Mouse (Mus musculus) telencephalon, adult 2 months (tissue): Measurements from ENCODE around the gene 4931406P16Rik.

Experiments
- DNase-seq: peaks from one replicate; pipeline ENCODE4 v3.0.0-alpha.2; 2011; ENCODE audit warnings: low read depth, low spot score

The 4931406P16Rik gene

GRCm38 (mm10) chr7:34250738-34251137 lies 62.6 kb downstream of the 4931406P16Rik start, which contains the start of gene Gm6096:
TSS of gene Gm6096 (plus strand) at chr7:34251038.
- no peak for DNase-seq

GRCm38 (mm10) chr7:34246870-34247499 lies 66.4 kb downstream of the 4931406P16Rik start:
- no peak for DNase-seq

- no peak for DNase-seq
These were observed 71.2 kb downstream of the 4931406P16Rik start for GRCm38 (mm10) chr7:34242176-34242575.

GRCm38 (mm10) chr7:34238086-34238485 lies 75.3 kb downstream of the 4931406P16Rik start:
- no peak for DNase-seq

DNA sequence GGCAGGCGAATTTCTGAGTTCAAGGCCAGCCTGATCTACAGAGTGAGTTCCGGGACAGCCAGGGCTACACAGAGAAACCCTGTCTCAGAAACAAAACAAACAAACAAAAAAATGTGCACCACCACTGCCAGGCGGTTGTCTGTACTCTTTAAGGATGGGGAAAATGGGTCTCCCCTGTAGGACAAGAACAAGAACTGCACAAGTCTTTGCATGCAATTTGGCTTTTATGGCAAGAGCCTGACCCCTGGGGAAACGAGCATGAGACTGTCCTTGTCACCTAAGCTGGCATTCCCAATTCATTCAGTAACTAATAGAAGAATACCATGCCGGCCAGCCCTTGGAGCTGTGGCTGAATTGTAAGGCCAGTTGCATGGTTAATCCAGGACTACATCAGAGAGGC lies 77.7 kb downstream of the 4931406P16Rik start:
- DNase-seq, result no peak

GRCm38 (mm10) chr7:34234610-34235561 lies 78.5 kb downstream of the 4931406P16Rik start:
- no peak for DNase-seq

DNA sequence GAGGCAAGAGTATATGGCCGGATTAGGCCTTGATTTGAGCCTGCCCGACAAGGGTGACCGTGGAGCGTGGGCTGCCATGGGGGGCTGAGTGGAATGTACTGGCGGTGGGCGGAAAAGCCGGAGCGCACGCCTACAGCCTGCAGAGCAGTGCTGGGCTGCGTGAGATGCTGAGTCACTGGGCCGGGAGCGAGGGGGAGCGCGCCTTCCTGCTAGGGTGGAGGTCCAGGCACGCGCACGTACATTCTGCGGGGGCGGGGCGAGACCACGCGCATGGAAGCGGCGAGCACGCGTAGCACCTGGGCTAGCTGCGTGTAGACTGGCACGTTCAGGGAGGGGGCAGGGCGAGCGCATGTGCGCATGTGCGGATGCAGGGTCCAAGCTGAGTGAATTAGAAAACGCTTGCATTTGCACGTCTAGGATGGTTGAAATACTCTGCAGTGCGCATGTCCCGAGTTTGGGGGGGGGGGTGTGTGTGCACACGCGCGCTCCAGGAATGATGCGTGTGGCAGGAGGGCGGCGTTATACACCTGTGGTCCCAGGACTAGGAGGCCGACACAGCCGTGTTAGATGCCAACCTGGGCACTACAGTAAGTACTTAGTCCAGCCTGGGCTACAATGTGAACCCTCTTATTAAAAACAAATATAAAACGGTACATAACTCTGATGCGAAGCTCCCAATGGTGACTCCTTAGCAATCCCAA lies 79.3 kb downstream of the 4931406P16Rik start:
- DNase-seq, result peak; percentile 97

DNA sequence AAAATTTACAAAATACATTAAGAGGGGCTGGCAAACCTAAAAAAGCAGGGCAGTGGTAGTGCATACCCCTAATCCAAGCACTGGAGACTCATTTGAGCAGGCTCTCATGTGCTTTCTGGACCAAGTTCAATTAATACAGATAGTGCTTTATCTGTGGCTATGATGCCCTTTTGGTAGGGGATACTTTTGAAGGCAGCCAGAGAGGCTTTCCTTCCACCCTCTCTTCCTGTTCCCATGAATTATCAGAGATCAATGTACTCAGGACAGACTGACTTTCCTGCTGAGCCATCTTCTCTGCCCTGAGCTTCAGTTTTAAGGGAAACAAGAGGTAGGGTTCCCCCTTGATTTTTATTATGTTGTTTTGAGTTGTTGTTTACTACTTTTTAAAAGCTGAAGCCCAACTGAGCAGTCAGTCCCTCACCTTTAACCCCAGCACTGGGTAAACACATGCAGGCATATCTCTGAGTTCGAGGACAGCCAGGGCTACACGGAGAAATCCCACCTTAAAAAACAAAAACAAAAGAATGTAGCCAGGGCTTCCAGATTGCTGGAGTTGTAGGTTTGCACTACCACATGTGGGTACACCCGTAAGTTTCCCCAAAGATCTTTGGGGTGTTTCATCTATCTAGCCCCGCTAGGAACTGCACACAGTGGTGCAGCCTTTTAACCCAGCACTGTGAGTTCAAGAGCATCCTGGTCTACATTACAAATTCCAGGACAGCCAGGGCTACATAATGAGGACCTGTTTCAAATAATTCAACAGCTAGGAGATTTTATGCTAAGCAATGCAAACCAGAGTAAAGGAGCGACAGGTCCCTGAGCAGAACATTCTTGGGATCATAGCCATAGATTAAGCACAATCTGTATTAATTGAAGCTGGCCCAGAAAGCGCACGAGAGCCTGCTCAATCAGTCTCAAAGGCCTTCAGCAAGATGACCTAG lies 80.3 kb downstream of the 4931406P16Rik start:
- DNase-seq, result no peak

- DNase-seq, result peak; percentile 70
These were observed 83.2 kb downstream of the 4931406P16Rik start, which contains the start of gene Gpi1 for GRCm38 (mm10) chr7:34230116-34230515. TSS of gene Gpi1 (minus strand) at chr7:34230336.

- peak; percentile 55 for DNase-seq
These were observed 83.7 kb downstream of the 4931406P16Rik start for GRCm38 (mm10) chr7:34229691-34230111.

DNA sequence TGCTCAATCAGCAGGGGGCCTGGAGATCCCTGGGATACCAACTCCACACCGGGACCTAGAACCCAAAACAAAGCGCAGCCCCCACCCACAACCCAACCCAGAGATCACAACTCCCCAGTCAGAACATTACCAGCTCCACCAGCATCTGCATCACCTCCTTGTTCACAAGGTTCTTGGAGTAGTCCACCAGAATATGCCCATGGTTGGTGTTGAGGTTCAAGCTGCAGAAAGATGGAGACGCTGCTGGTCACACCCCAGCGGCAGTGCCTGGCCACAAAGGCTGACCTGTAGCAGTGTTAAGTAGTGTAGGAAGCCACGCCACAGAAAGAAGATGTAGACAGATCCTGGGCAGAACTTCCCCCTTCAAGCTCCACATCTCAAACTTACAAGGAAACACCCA lies 84.2 kb downstream of the 4931406P16Rik start:
- DNase-seq, result no peak

- no peak for DNase-seq
These were observed 84.7 kb downstream of the 4931406P16Rik start for GRCm38 (mm10) chr7:34228641-34229040.

- no peak for DNase-seq
These were observed 86.5 kb downstream of the 4931406P16Rik start for GRCm38 (mm10) chr7:34226846-34227245.

DNA sequence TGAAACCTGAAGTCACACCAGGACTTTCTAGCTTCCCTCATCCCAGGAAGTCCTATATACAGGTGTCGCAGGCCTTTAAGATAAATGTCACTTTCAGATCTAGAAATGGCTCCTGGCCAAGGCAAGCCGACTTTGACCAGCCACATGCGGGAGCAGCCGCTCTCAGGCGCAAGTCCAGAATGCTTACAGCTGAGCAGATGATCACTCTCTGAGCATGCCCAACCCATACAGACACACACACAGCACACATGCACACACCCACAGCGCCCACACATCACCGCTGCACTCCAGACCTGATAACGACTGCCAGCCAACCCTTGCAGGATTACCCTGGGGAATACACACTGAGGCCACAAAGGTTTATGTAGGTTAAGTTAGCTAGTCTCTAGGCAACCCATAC lies 87.3 kb downstream of the 4931406P16Rik start:
- DNase-seq, result peak; percentile 61

GRCm38 (mm10) chr7:34224308-34224707 lies 89.0 kb downstream of the 4931406P16Rik start:
- DNase-seq, result no peak

DNA sequence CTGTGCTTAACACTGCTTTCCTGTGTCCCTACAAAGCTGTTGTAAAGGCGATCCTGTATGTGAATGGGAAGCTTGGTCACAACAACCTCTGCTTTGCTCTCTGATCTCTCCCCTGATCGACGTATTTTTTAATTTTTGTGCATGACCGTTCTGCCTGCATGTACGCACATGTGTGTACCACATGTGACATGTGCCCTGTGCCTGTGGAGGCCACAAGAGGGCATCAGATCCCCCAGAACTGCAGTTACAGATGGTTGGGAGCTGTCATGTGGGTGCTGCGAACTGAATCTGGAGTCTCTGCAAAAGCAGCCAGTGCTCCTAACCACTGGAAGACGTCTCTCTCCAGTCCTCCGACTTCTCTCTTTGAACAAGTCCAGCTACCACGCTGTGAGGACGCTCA lies 91.0 kb downstream of the 4931406P16Rik start:
- DNase-seq, result no peak

DNA sequence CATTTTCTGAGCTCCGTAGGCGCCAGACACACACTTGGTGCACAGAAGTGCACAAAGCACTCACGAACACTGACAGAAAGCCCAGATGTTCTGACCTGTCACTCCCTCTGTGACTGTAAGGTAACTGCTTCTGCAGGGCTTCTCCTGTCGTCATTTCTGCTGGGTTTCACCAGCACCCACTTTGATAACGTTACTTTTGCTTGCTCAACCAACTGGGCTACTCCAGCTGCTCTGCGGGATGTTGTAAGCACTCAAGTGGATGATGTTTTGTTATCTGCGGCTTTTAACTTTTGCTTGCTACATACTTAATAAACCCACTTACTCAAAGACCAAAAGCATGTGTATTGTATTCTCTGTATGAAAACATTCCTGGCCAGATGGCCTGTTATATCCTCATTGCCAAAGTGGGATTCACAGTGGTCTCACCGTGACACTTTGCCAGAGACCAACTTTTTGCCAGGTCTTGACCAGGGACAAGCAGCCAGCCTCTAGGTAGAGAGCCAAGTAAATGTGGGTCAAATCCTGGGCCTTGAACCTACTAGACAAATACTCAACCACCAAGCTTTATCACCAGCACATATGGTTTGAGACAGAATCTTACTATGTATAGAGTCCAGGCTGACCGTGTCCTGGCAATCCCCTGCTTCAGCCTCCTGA lies 91.6 kb downstream of the 4931406P16Rik start:
- DNase-seq, result no peak

DNA sequence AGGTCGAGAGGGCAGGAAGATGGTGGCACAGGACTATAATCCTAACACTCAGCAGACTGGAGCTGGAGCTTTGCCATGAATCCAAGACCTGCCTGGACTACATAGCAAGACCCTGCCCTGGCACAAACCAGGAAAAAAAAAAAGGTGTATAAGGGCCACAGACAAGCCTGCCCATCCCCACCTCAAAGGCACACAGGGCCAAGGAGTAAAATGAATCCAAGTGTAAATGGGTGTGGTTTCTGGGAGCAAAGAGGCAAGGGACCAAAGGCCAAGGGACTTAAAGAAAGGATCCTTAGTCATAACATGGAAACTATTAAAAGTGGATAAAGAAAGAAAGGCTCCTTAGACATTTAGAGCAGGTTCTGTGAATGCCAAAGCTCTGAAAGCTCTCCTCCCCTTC lies 94.9 kb downstream of the 4931406P16Rik start:
- no peak for DNase-seq

DNA sequence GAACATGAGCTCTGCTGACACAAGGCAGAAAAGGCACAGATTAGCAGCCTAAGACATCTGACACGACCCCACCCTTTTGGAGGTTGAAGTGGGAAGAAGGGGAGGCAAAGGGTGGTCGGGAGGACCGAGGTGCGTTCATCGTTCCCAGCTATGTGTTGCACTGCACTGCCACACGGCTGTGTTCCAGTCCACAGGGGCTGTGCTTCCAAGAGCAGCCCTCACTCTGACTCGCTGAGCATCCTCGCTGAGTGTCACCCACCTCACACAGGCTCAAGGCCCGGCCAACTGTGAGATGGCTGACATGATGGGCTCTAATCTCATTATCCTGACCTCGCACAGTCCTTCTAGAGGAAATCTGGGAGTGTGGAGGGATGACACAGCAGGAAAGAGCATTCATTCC lies 96.9 kb downstream of the 4931406P16Rik start:
- no peak for DNase-seq

- no peak for DNase-seq
These were observed 97.9 kb downstream of the 4931406P16Rik start for GRCm38 (mm10) chr7:34215481-34215880.
